Mouse (Mus musculus): ENCODE data around the gene Trim9.

DNA sequence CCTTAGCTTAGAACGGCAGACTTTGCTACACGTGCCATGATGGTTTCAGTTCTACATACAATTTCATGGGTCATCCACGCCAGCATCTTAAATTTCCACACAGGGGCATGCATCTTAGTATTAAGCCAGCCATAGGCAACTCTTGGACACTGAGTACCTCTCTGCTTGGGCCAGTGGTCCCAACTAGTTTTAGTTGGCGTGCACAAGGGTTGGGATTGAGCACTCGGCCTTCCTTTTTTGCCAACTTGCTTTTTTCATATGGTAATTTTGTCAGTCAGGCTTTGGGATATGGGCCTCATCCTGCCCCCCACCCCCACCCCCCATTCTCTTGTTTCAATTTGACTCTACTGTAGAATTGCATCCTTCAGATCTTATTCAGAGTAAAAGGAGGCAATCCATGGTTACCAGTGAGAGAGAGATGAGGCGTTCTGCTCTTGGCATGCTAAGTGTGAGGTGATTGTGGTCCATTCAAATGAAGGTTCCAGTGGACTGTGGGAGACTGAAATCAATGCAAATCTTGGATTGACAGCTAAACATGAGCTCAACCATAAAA lies 14.1 kb downstream of the Trim9 start:
- TF ChIP-seq CTCF (IDR thresholded peaks at IDR 0.05), result no peak
- TF ChIP-seq EP300 (IDR thresholded peaks at IDR 0.05), result no peak

Measured in lung, postnatal 0 days (tissue).